Mouse (Mus musculus) hindbrain, embryonic 11.5 days (tissue): ENCODE measurements around the gene Artn. TPM values are rescaled to one million over a fixed set of nuclear protein-coding genes. Genes with fewer than 3 reads are reported as not detected.

Source experiments
- ATAC-seq: fragments of 200-750 bp; cut with Nextera tagmentation; 2 replicates; pipeline ENCODE4 v1.8.0; 2017; ENCODE audit warnings: mild to moderate bottlenecking, moderate TSS enrichment, moderate library complexity; ENCODE audit not compliant: low FRiP score
- DNase-seq: peaks from one replicate; pipeline ENCODE4 v3.0.0-alpha.2; 2015; ENCODE audit warnings: low spot score
- H3K27ac ChIP-seq: fragments of 300-500 bp; sonication (generic); 2 replicates; pipeline ENCODE4 v1.5.1; 2014; ENCODE audit warnings: mild to moderate bottlenecking, low read depth, low read length
- H3K27me3 ChIP-seq: fragments of 300-500 bp; sonication (generic); 2 replicates; pipeline ENCODE4 v1.6.1; 2014; ENCODE audit warnings: mild to moderate bottlenecking, low read length, moderate library complexity, mixed read lengths; ENCODE audit not compliant: control insufficient read depth, insufficient read depth
- H3K36me3 ChIP-seq: fragments of 300-500 bp; sonication (generic); 2 replicates; pipeline ENCODE4 v1.6.1; 2014; ENCODE audit warnings: mild to moderate bottlenecking, low read length, moderate library complexity, mixed read lengths; ENCODE audit not compliant: control insufficient read depth, insufficient read depth
- H3K4me1 ChIP-seq: fragments of 300-500 bp; sonication (generic); replicated peaks from 2 replicates; pipeline ENCODE4 v1.6.1; 2014; ENCODE audit warnings: low read length, mixed read lengths; ENCODE audit not compliant: control insufficient read depth, insufficient read depth
- H3K4me2 ChIP-seq: fragments of 300-500 bp; sonication (generic); replicated peaks from 2 replicates; pipeline ENCODE4 v1.6.1; 2014; ENCODE audit warnings: mild to moderate bottlenecking, low read depth, low read length
- H3K4me3 ChIP-seq: fragments of 300-500 bp; sonication (generic); 2 replicates; pipeline ENCODE4 v1.5.1; 2014; ENCODE audit warnings: low read depth, low read length
- H3K9ac ChIP-seq: fragments of 300-500 bp; sonication (generic); 2 replicates; pipeline ENCODE4 v1.6.1; 2014; ENCODE audit warnings: low read depth, low read length
- H3K9me3 ChIP-seq: fragments of 300-500 bp; sonication (generic); 2 replicates; pipeline ENCODE4 v1.6.1; 2016; ENCODE audit warnings: low read length; ENCODE audit not compliant: control insufficient read depth
- WGBS: fragments of 180-500 bp; shearing (Covaris S2); extraction: QIAGEN DNeasy Blood & Tissue Kit; methylation state at CpG from one replicate; pipeline ENCODE4 v1.1.7; 2014; 5-methylcytosine and 5-hydroxymethylcytosine counted together
- polyA plus RNA-seq: library from polyadenylated mRNA; unstranded; fragments of >200 nt; fragmentation: Nextera tagmentation; extraction: Ambion mirVana; gene quantifications from 2 replicates; pipeline ENCODE4 v1.2.1, GENCODE M21; 2014

Gene Artn
- polyA plus RNA-seq, 1 experiment from 2014 or later = 1.6 TPM

GRCm38 (mm10) chr4:117904761-117905160, 24.8 kb downstream of the Artn start:
- Histone ChIP-seq H3K4me1 (no peaks in the 10 kb centered on the region), H3K27ac (no peak overlapping the region), H3K4me3 (no peak overlapping the region), H3K9ac (no peak overlapping the region), H3K4me2 (no peak overlapping the region), H3K27me3 (no peaks in the 10 kb centered on the region), H3K9me3 (no peaks in the 10 kb centered on the region), H3K36me3 (peaks cover 8% of the 10 kb centered on the region; the same call in 1 of the 2 replicates)
- 93% methylated on average over 8 of the region's 8 CpGs for WGBS
- DNase-seq (no peak), ATAC-seq (no peak)

- H3K9me3 ChIP-seq = no peaks in the 10 kb centered on the region
- no peaks in the 10 kb centered on the region for H3K27me3 ChIP-seq
- DNase-seq (no peak), ATAC-seq (no peak)
- peaks cover 8% of the 10 kb centered on the region; the same call in 1 of the 2 replicates for H3K36me3 ChIP-seq
- no peak overlapping the region for H3K4me3 ChIP-seq
- H3K4me1 ChIP-seq = no peaks in the 10 kb centered on the region
- no peak overlapping the region for H3K9ac ChIP-seq
- WGBS = 95% methylated on average over 10 of the region's 10 CpGs
- no peak overlapping the region for H3K27ac ChIP-seq
- no peak overlapping the region for H3K4me2 ChIP-seq
Observed at GRCm38 (mm10) chr4:117904094-117904493, 25.5 kb downstream of the Artn start.

- peaks cover 3% of the 10 kb centered on the region; the same call in 1 of the 2 replicates for H3K36me3 ChIP-seq
- no peak overlapping the region for H3K27ac ChIP-seq
- no peaks in the 10 kb centered on the region for H3K27me3 ChIP-seq
- 85% methylated on average over 3 of the region's 3 CpGs for WGBS
- no peak for DNase-seq
- no peaks in the 10 kb centered on the region for H3K4me1 ChIP-seq
- no peak for ATAC-seq
- H3K4me3 ChIP-seq = no peak overlapping the region
- no peak overlapping the region for H3K9ac ChIP-seq
- H3K9me3 ChIP-seq = no peaks in the 10 kb centered on the region
- H3K4me2 ChIP-seq = no peak overlapping the region
Observed at GRCm38 (mm10) chr4:117898111-117898510, 31.5 kb downstream of the Artn start.

- no peak for ATAC-seq
- 95% methylated on average over 6 of the region's 6 CpGs for WGBS
- peaks cover 2% of the 10 kb centered on the region; the same call in 1 of the 2 replicates for H3K36me3 ChIP-seq
Observed at GRCm38 (mm10) chr4:117896031-117896430, 33.5 kb downstream of the Artn start.

GRCm38 (mm10) chr4:117895339-117895738, 34.2 kb downstream of the Artn start:
- DNase-seq = no peak
- Histone ChIP-seq H3K4me2 (no peak overlapping the region), H3K9ac (no peak overlapping the region), H3K27ac (no peak overlapping the region), H3K4me1 (no peaks in the 10 kb centered on the region), H3K4me3 (no peak overlapping the region), H3K36me3 (0 out of 2 replicates have a peak, but pooled peaks cover 2% of the 10 kb centered on the region), H3K27me3 (no peaks in the 10 kb centered on the region), H3K9me3 (no peaks in the 10 kb centered on the region)
- ATAC-seq = no peak
- WGBS = 85% methylated on average over 7 of the region's 7 CpGs

More at GRCm38 (mm10) chr4:117896031-117896430, 33.5 kb downstream of the Artn start:
- DNase-seq = no peak
- Histone ChIP-seq H3K27ac (no peak overlapping the region), H3K4me2 (no peak overlapping the region), H3K4me3 (no peak overlapping the region), H3K9ac (no peak overlapping the region), H3K27me3 (no peaks in the 10 kb centered on the region), H3K9me3 (no peaks in the 10 kb centered on the region), H3K4me1 (no peaks in the 10 kb centered on the region)

GRCm38 (mm10) chr4:117894601-117895000, 35.0 kb downstream of the Artn start:
- no peak overlapping the region for H3K4me3 ChIP-seq
- H3K4me1 ChIP-seq = no peaks in the 10 kb centered on the region
- no peak overlapping the region for H3K27ac ChIP-seq
- H3K27me3 ChIP-seq = no peaks in the 10 kb centered on the region
- H3K36me3 ChIP-seq = 0 out of 2 replicates have a peak, but pooled peaks cover 2% of the 10 kb centered on the region
- H3K4me2 ChIP-seq = no peak overlapping the region
- 88% methylated on average over 8 of the region's 8 CpGs for WGBS
- no peaks in the 10 kb centered on the region for H3K9me3 ChIP-seq
- ATAC-seq (no peak), DNase-seq (no peak)
- no peak overlapping the region for H3K9ac ChIP-seq

- H3K27ac ChIP-seq = no peak overlapping the region
- ATAC-seq (no peak), DNase-seq (peak; percentile 64)
- no peak overlapping the region for H3K4me3 ChIP-seq
- no peaks in the 10 kb centered on the region for H3K4me1 ChIP-seq
- 21% methylated on average over 9 of the region's 9 CpGs for WGBS
- H3K9me3 ChIP-seq = no peaks in the 10 kb centered on the region
- H3K36me3 ChIP-seq = peaks cover 3% of the 10 kb centered on the region; the same call in 1 of the 2 replicates
- no peaks in the 10 kb centered on the region for H3K27me3 ChIP-seq
- no peak overlapping the region for H3K4me2 ChIP-seq
- H3K9ac ChIP-seq = no peak overlapping the region
Observed at GRCm38 (mm10) chr4:117893376-117893775, 36.2 kb downstream of the Artn start.

GRCm38 (mm10) chr4:117891738-117892161, 37.8 kb downstream of the Artn start, which contains the start of gene Dph2:
Dph2 (minus strand) TSS chr4:117892032.
- peak within 1 kb of the TSS; percentile 89 for H3K4me2 ChIP-seq
- DNase-seq = peak; percentile 89
- no peaks in the 10 kb centered on the region for H3K9me3 ChIP-seq
- H3K27me3 ChIP-seq = no peaks in the 10 kb centered on the region
- no peak within 1 kb of the TSS for H3K27ac ChIP-seq
- H3K36me3 ChIP-seq = peaks cover 3% of the 10 kb centered on the region; the same call in 1 of the 2 replicates
- H3K4me1 ChIP-seq = no peaks in the 10 kb centered on the region
- peak within 1 kb of the TSS; percentile 40 for H3K9ac ChIP-seq
- WGBS = 0% methylated on average over 21 of the region's 21 CpGs
- peak within 1 kb of the TSS; percentile 64 for H3K4me3 ChIP-seq
- peak; percentile 85 for ATAC-seq

- H3K4me3 ChIP-seq = peak overlapping the region; percentile 64
Observed at GRCm38 (mm10) chr4:117890750-117891149, 38.8 kb downstream of the Artn start.

More at GRCm38 (mm10) chr4:117890750-117891149, 38.8 kb downstream of the Artn start:
- Histone ChIP-seq H3K9ac (no peak overlapping the region), H3K27me3 (no peaks in the 10 kb centered on the region), H3K27ac (no peak overlapping the region), H3K4me2 (no peak overlapping the region; the same call in 1 of the 2 replicates), H3K36me3 (peaks cover 3% of the 10 kb centered on the region; the same call in 1 of the 2 replicates), H3K4me1 (0 out of 2 replicates have a peak, but pooled peaks cover 4% of the 10 kb centered on the region), H3K9me3 (no peaks in the 10 kb centered on the region)
- DNase-seq = no peak
- ATAC-seq = no peak
- WGBS = 67% methylated on average over 8 of the region's 8 CpGs
